Mouse (Mus musculus): ENCODE measurements around the gene Piezo1. TPM values are rescaled to one million over a fixed set of nuclear protein-coding genes. Genes with fewer than 3 reads are reported as not detected.
A peak's percentile ranks its signal among the peaks of the same experiment; 100 is the strongest.

Piezo1 gene
- polyA plus RNA-seq, 1 experiment: 9.1 TPM

GRCm38 (mm10) chr8:122512392-122512791, 38.7 kb downstream of the Piezo1 start:
- DNase-seq (ENCODE audit: extremely low spot score in 1 of 2, low spot score in 1 of 2): no peak

GRCm38 (mm10) chr8:122511552-122511951, 39.6 kb downstream of the Piezo1 start:
- DNase-seq (ENCODE audit: extremely low spot score in 1 of 2, low spot score in 1 of 2): no peak

DNA sequence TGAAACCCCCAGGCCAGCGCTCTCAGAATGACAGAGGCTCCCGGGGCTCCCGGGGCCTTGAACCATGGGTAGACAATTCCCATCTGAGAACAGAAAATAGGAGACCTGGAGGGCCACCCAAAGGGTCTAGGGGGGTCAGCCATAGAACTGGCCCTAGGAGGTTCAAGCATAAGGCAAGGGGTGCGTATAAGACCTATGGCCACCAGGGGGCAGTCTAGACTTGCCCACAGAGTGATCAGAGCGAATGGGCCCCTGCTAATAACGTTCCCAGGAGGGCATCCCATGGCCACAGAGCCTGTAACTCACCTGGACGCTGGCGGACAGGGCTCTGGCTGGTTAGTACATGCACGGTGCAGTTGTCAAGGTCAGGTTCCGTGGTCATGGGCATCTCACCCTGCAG, 50.3 kb downstream of the Piezo1 start:
- peak in 1 of 2 experiments; percentile 86 for DNase-seq (ENCODE audit: extremely low spot score in 1 of 2, low spot score in 1 of 2)

GRCm38 (mm10) chr8:122497912-122498311, 53.2 kb downstream of the Piezo1 start:
- no peak for DNase-seq (ENCODE audit: extremely low spot score in 1 of 2, low spot score in 1 of 2)

DNA sequence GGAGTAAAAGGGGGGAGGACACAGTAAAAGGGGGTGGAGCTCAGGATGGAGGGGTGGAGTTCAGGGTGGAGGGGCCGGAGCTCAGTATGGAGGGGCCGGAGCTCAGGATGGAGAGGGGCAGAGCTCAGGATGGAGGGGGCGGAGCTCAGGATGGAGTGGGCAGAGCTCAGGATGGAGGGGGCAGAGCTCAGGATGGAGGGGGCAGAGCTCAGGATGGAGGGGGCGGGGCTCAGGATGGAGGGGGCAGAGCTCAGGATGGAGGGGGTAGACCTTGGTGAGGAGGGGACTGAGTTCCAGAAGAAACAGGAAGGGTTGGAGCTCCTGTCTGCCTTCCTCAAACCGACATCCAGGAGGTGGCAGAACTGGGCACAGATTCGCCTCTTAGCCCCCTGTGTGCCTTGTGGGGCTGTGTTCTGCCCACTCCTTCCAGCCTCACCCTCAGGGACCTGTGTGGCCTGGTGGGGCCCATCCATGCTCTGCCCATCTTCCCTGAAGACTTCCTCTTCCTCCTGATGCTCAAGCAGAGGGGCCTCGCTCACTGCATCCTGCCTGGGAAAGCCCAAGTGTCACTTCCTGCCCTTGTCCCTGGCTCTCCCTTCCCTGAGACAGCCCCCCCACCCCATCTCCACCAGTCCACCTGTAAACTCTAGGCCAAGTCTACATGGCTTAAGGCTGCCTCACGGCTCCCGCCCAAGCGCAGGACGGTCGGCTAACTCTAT, 54.0 kb downstream of the Piezo1 start:
- DNase-seq (ENCODE audit: extremely low spot score in 1 of 2, low spot score in 1 of 2): no peak

DNA sequence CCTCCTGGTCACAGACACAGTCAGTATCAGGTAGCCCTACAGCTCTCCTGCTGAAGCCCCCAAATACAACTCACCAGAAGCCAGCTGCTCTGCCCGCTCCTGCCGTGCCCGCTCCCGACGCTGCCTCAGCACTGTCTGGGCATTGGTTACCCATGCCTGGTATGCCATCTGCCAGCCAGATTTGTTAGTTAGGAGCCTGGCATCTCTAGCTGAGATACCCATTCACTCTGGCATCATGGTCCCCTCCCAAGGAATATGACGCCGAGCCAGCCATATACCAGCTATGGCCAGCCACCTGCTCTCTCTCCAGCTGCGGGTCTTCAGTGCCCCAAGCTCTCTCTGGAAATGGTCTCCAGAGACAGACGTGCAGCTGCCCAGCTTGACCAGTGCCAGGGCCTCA, 62.7 kb downstream of the Piezo1 start:
- no peak for DNase-seq (ENCODE audit: extremely low spot score in 1 of 2, low spot score in 1 of 2)

- no peak for DNase-seq (ENCODE audit: extremely low spot score in 1 of 2, low spot score in 1 of 2)
These were observed 66.3 kb downstream of the Piezo1 start for GRCm38 (mm10) chr8:122484831-122485230.

DNA sequence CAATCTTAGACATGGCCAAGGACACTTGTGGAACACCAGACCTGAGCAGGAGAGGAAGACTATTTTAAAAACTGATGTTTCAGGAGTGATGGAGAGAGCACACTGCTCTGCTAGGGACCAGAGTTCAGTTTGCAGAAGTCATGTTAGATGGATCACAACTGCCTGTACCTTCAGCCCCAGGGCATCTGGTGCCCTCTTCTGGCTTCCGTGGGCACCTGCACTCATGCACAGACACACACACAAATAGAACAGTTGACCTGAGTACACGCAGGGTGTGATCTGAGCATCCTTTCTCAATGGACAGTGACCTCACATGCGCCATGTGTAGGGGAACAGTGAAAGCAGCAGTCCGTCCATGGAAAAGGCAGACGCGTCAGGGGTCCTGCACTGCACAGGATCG, 67.3 kb downstream of the Piezo1 start:
- DNase-seq (ENCODE audit: extremely low spot score in 1 of 2, low spot score in 1 of 2): no peak

DNA sequence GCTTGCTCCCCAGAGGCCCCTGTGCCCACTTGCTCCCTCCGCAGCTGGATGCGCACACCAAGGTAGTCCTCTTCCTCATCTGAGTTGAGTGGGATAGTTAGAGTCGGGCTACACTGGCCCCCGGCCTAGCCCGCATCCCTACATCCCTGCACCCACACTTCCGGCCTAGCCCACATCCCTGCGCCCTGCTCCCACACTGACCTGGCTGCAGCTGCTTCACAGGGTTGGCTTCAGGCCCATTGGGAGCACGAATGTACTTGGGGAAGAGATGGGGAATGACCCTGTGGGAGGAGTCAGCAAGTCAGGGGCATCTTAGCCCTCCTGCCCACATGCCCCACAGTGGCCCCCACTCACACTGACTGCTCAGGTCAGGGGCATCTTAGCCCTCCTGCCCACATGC, 68.7 kb downstream of the Piezo1 start:
- DNase-seq (ENCODE audit: extremely low spot score in 1 of 2, low spot score in 1 of 2): no peak

GRCm38 (mm10) chr8:122475580-122476320, 75.4 kb downstream of the Piezo1 start, which contains the start of the genes Rnf166 and Ctu2:
TSS of gene Rnf166 (minus strand) at chr8:122476064.
TSS of gene Ctu2 (plus strand) at chr8:122476143.
- peak; percentile 64 to 93 for DNase-seq (ENCODE audit: extremely low spot score in 1 of 2, low spot score in 1 of 2)

- peak in 1 of 2 experiments; percentile 56 for DNase-seq (ENCODE audit: extremely low spot score in 1 of 2, low spot score in 1 of 2)
These were observed 76.1 kb downstream of the Piezo1 start for GRCm38 (mm10) chr8:122474951-122475560.

- DNase-seq (ENCODE audit: extremely low spot score in 1 of 2, low spot score in 1 of 2): no peak
These were observed 77.2 kb downstream of the Piezo1 start for GRCm38 (mm10) chr8:122473911-122474421.

DNA sequence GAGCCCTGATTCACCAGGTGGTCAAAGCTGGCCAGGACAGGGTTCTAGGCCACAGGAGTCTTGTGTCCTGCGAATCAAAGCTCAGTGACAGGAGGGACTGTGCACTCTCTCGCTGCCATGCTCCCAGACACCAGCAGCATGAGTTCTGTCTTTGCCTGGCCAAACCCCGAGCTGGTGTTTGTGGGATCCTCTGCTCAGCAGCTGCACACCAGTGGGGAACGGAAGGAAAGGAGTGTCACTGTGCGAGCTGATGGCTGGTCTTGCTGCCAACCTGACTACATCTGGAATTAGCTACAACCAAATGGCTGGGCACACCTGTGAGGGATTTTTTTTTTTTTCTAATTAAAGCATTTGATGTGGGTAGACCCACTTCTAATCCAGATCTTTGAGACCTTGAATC, 80.4 kb downstream of the Piezo1 start:
- no peak for DNase-seq (ENCODE audit: extremely low spot score in 1 of 2, low spot score in 1 of 2)

DNA sequence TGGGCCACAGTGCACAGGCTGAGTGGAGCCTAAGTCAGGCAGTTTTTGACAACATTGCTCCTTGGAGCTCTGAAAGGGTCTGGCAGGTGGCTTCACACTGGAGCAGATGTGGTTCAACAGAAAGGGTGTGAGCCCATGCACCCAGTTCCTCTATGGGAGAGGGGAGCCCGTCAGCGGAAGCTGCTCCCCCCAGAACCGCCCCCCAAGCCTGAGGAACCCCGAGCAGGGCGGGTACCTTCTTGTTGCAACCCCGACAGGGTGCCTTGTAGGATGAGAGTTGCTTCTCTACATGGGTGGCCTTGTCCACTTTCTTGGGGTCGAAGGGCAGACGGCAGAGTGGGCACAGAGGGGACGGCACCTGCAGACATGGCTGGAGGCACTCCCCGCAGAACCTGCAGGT, 81.2 kb downstream of the Piezo1 start:
- no peak for DNase-seq (ENCODE audit: extremely low spot score in 1 of 2, low spot score in 1 of 2)

DNA sequence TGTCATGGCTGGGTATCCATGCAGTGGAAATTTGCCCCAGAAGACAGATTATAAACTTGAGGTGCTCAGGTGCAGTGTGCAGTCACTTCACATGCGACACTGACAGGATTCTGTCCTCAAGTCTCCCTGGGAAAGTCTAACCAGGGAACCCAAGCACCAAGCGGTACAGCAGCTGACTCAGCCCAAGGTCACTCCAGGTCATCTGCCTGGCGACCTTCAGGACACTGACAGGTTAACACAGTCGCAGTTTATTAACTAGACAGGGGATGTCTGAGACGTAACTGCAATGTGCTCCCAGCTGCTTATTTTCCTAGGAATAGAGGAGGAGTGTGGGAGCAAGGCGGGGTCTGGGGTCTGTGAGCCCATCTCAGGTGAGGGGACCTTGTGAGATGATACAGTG, 81.7 kb downstream of the Piezo1 start:
- no peak for DNase-seq (ENCODE audit: extremely low spot score in 1 of 2, low spot score in 1 of 2)

DNA sequence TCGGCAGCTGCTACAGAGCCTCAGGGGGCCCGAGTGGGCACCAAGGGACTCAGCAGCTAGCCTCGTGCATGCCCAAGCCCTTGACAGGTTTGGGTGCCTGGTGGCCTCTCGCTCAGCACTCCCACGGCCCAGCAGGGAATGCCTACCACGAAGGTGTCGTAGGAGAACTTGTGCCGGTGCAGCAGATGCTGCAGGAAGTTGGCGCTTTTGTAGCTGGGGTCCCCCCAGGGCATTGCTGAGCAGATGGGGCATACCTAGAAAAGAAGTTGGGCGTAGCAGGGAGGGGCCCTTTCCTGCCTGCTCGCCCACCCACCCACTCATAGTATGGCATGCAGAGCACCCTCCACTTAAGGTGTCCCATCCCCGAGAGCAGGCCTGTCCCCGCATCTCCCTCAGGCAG, 83.3 kb downstream of the Piezo1 start:
- no peak for DNase-seq (ENCODE audit: extremely low spot score in 1 of 2, low spot score in 1 of 2)

DNA sequence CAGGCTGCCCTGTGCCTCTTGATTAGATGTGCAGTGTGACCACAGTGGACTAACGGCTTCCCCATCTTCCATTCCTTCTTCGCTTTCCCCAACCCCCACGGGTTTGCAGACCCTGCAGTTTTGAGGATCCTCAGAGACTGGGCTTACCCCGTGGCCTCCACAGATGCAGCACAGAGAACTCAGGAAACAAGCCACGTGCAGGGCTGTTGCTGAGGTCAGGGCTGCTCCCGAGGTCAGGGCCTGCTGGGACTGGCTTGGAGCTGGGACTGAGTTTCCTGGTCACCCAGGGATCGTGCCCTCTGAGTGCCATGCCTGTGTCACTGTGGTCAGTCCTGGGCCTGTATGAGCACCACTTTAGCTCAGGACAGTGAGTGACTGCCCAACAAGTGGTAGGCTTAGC, 86.1 kb downstream of the Piezo1 start:
- DNase-seq (ENCODE audit: extremely low spot score in 1 of 2, low spot score in 1 of 2): no peak

GRCm38 (mm10) chr8:122463651-122464640, 87.2 kb downstream of the Piezo1 start:
- DNase-seq (ENCODE audit: extremely low spot score in 1 of 2, low spot score in 1 of 2): no peak

- no peak for DNase-seq (ENCODE audit: extremely low spot score in 1 of 2, low spot score in 1 of 2)
These were observed 88.6 kb downstream of the Piezo1 start for GRCm38 (mm10) chr8:122462510-122462909.

DNA sequence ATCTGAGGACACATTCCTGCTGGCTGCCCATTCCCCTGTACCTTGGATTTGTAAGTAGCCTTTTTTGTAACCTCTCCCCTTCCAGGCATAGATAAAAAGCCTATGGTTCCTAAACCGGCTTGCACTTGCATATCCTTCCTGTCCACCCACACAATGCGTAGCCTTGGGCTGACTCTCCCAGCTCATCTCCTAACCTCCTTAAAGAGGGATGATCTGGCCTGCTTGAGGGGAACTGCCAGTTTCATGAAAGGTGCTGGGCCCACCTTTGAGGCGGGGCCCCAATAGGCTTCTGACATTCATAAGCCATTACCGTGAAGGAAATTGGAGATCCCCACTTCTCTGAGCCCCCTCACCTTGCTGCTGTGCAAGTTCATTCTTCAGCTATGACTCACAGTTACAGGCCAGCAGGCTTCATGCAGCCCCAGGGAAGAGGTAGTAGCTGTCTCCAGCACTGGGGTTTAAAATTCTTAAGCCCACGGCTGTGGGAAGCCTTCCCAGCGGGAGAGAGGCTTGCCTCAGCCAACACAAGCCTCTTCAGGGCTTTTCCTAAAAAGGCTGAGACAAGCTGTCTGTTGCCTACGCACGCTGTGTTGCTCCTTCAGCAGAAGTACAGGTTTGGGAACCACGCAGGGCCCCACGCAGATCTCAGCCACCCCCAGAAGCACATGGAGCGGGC, 89.5 kb downstream of the Piezo1 start:
- peak; percentile 80 to 86 for DNase-seq (ENCODE audit: extremely low spot score in 1 of 2, low spot score in 1 of 2)
